Mouse (Mus musculus) kidney, postnatal 0 days (tissue): ENCODE data around the gene Gucy1b1. TPM values are rescaled to one million over a fixed set of nuclear protein-coding genes. Genes with fewer than 3 reads are reported as not detected.

ENCODE experiments used
- ATAC-seq: fragments of 200-750 bp; cut with Nextera tagmentation; replicated peaks from 2 replicates; pipeline ENCODE4 v1.8.0; 2017; ENCODE audit warnings: low read depth, moderate number of reproducible peaks, moderate TSS enrichment, moderate library complexity; ENCODE audit not compliant: low FRiP score
- DNase-seq: peaks from one replicate; pipeline ENCODE4 v3.0.0-alpha.2; 2016; ENCODE audit warnings: low spot score
- H3K27ac ChIP-seq: fragments of 300-500 bp; sonication (generic); 2 replicates; pipeline ENCODE4 v1.5.1; 2014; ENCODE audit warnings: mild to moderate bottlenecking
- H3K27me3 ChIP-seq: fragments of 300-500 bp; sonication (generic); 2 replicates; pipeline ENCODE4 v1.6.1; 2014; ENCODE audit warnings: low read length, mixed read lengths; ENCODE audit not compliant: insufficient read depth
- H3K36me3 ChIP-seq: fragments of 300-500 bp; sonication (generic); 2 replicates; pipeline ENCODE4 v1.6.1; 2014; ENCODE audit warnings: low read length, mixed read lengths; ENCODE audit not compliant: insufficient read depth
- H3K4me1 ChIP-seq: fragments of 300-500 bp; sonication (generic); replicated peaks from 2 replicates; pipeline ENCODE4 v1.6.1; 2014; ENCODE audit warnings: antibody characterized with exemption, low read length, mixed read lengths; ENCODE audit not compliant: insufficient read depth
- H3K4me2 ChIP-seq: fragments of 300-500 bp; sonication (generic); 2 replicates; pipeline ENCODE4 v1.6.1; 2014; ENCODE audit warnings: mild to moderate bottlenecking, low read length, moderate library complexity, mixed read lengths
- H3K4me3 ChIP-seq: fragments of 300-500 bp; sonication (generic); replicated peaks from 2 replicates; pipeline ENCODE4 v1.5.1; 2014; ENCODE audit warnings: low read depth, low read length
- H3K9ac ChIP-seq: fragments of 300-500 bp; sonication (generic); 2 replicates; pipeline ENCODE4 v1.6.1; 2014; ENCODE audit warnings: low read depth, low read length
- H3K9me3 ChIP-seq: fragments of 300-500 bp; sonication (generic); replicated peaks from 2 replicates; pipeline ENCODE4 v1.6.1; 2016; ENCODE audit warnings: low read length, inconsistent platforms, mixed read lengths
- CTCF ChIP-seq: IDR thresholded peaks from 2 replicates; pipeline ENCODE4 v1.5.1; 2016; ENCODE audit warnings: antibody characterized with exemption, low read depth, mild to moderate bottlenecking, moderate library complexity
- WGBS: fragments of 180-500 bp; shearing (Covaris S2); extraction: QIAGEN DNeasy Blood & Tissue Kit; methylation state at CpG from one replicate; pipeline ENCODE4 v1.1.7; 2014; 5-methylcytosine and 5-hydroxymethylcytosine counted together
- polyA plus RNA-seq: library from polyadenylated mRNA; unstranded; fragments of >200 nt; fragmentation: Nextera tagmentation; extraction: Ambion mirVana; gene quantifications from 2 replicates; pipeline ENCODE4 v1.2.1, GENCODE M21; 2015

Gucy1b1 gene
- polyA plus RNA-seq = 24.2 and 28.2 TPM in 2 replicates

- Histone ChIP-seq H3K4me2 (peak within 1 kb of the TSS; percentile 89), H3K27ac (peak within 1 kb of the TSS; percentile 61; the same call in 1 of the 2 replicates), H3K27me3 (no peaks in the 10 kb centered on the region), H3K4me1 (0 out of 2 replicates have a peak, but pooled peaks cover 4% of the 10 kb centered on the region), H3K4me3 (peak within 1 kb of the TSS; percentile 51), H3K36me3 (no peaks in the 10 kb centered on the region), H3K9ac (peak within 1 kb of the TSS; percentile 53), H3K9me3 (no peaks in the 10 kb centered on the region)
- DNase-seq (peak; percentile 96), ATAC-seq (peak; percentile 96)
- no peak for TF ChIP-seq CTCF
- 2% methylated on average over 25 of the region's 25 CpGs for WGBS
These were observed at the start of gene Gucy1b1 for GRCm38 (mm10) chr3:82074201-82074851. TSS of gene Gucy1b1 (minus strand) at chr3:82074689.

GRCm38 (mm10) chr3:82118916-82119315 is 44.4 kb upstream of the Gucy1b1 start:
- ATAC-seq (no peak), DNase-seq (no peak)
- Histone ChIP-seq H3K36me3 (no peaks in the 10 kb centered on the region), H3K4me3 (no peak overlapping the region), H3K9ac (no peak overlapping the region), H3K27me3 (no peaks in the 10 kb centered on the region), H3K9me3 (no peaks in the 10 kb centered on the region), H3K4me1 (no peaks in the 10 kb centered on the region), H3K4me2 (no peak overlapping the region), H3K27ac (no peak overlapping the region)
- TF ChIP-seq CTCF = no peak
- WGBS = 88% methylated on average over 1 of the region's 1 CpGs

- no peak for TF ChIP-seq CTCF
- peak; percentile 48 for DNase-seq
- Histone ChIP-seq H3K27me3 (no peaks in the 10 kb centered on the region), H3K4me3 (no peak overlapping the region), H3K9me3 (no peaks in the 10 kb centered on the region), H3K4me2 (no peak overlapping the region), H3K27ac (peak overlapping the region; percentile 34; the same call in 1 of the 2 replicates), H3K4me1 (no peaks in the 10 kb centered on the region), H3K9ac (no peak overlapping the region), H3K36me3 (peaks cover 3% of the 10 kb centered on the region; the same call in 1 of the 2 replicates)
- no peak for ATAC-seq
- WGBS = 57% methylated on average over 2 of the region's 2 CpGs
These were observed 38.0 kb upstream of the Gucy1b1 start for GRCm38 (mm10) chr3:82112439-82112838.

- DNase-seq (peak; percentile 32), ATAC-seq (no peak)
- no peak overlapping the region for H3K4me3 ChIP-seq
- no peak overlapping the region for H3K9ac ChIP-seq
- H3K27ac ChIP-seq = peak overlapping the region; percentile 34; the same call in 1 of the 2 replicates
- H3K4me1 ChIP-seq = no peaks in the 10 kb centered on the region
- H3K4me2 ChIP-seq = no peak overlapping the region
- no peaks in the 10 kb centered on the region for H3K27me3 ChIP-seq
- H3K9me3 ChIP-seq = no peaks in the 10 kb centered on the region
- H3K36me3 ChIP-seq = peaks cover 3% of the 10 kb centered on the region; the same call in 1 of the 2 replicates
- TF ChIP-seq CTCF = no peak
- 60% methylated on average over 3 of the region's 3 CpGs for WGBS
These were observed 37.5 kb upstream of the Gucy1b1 start for GRCm38 (mm10) chr3:82111986-82112385.

- Histone ChIP-seq H3K9ac (no peak overlapping the region), H3K27ac (no peak overlapping the region), H3K4me1 (no peaks in the 10 kb centered on the region), H3K4me3 (no peak overlapping the region), H3K9me3 (no peaks in the 10 kb centered on the region), H3K36me3 (peaks cover 3% of the 10 kb centered on the region; the same call in 1 of the 2 replicates), H3K27me3 (no peaks in the 10 kb centered on the region), H3K4me2 (no peak overlapping the region)
- TF ChIP-seq CTCF = no peak
- no peak for DNase-seq
- no peak for ATAC-seq
- 92% methylated on average over 15 of the region's 15 CpGs for WGBS
These were observed 34.5 kb upstream of the Gucy1b1 start for GRCm38 (mm10) chr3:82108951-82109350.

GRCm38 (mm10) chr3:82104229-82104628 is 29.7 kb upstream of the Gucy1b1 start:
- H3K9ac ChIP-seq = no peak overlapping the region
- H3K9me3 ChIP-seq = no peaks in the 10 kb centered on the region
- no peak overlapping the region for H3K4me2 ChIP-seq
- WGBS = 66% methylated on average over 6 of the region's 6 CpGs
- no peaks in the 10 kb centered on the region for H3K27me3 ChIP-seq
- ATAC-seq = no peak
- peak; percentile 33 for DNase-seq
- H3K4me3 ChIP-seq = no peak overlapping the region
- H3K27ac ChIP-seq = no peak overlapping the region
- H3K4me1 ChIP-seq = no peaks in the 10 kb centered on the region
- H3K36me3 ChIP-seq = peaks cover 3% of the 10 kb centered on the region; the same call in 1 of the 2 replicates
- no peak for TF ChIP-seq CTCF
